Mouse (Mus musculus) bone marrow, adult 2 months (tissue): ENCODE results near the gene Susd6.

Experiments
- CTCF ChIP-seq: fragments of 200-500 bp; IDR thresholded peaks from 2 replicates; pipeline ENCODE4 v1.5.1; 2011; ENCODE audit warnings: low read length, control low read depth; ENCODE audit not compliant: control insufficient read depth, insufficient read depth
- POLR2A ChIP-seq: fragments of 200-500 bp; IDR thresholded peaks from 2 replicates; pipeline ENCODE4 v1.6.1; 2011; ENCODE audit warnings: low read depth, mild to moderate bottlenecking, control low read depth, low read length, borderline replicate concordance; ENCODE audit not compliant: control insufficient read depth

- TF ChIP-seq POLR2A (peak; percentile 99), CTCF (peak; percentile 31; the same call in 1 of the 2 replicates)
Observed at GRCm38 (mm10) chr12:80789849-80790694, at the start of gene Susd6.
